ENCODE assay signal across 20 mouse cellular contexts in genomic region chr9:105665269-105665668, GRCm38 (mm10). TPM values are rescaled to one million over a fixed set of nuclear protein-coding genes. Genes with fewer than 3 reads are reported as not detected.
DNase-seq lines count a peak whose midpoint lies in the region; ATAC-seq lines count a peak whose summit lies in the region.
"Had no signal": no experiment of that assay in that cellular context is flagged by ENCODE, and none has a peak within 500 bp of the region (broad histone marks: within the 10 kb centered on the region; RNA-seq: fewer than 3 reads in every experiment).

No protein-coding gene starts in this region.

- no peak overlapping the region for H3K4me3 ChIP-seq in embryonic facial prominence, embryonic 10.5 days
- no peak overlapping the region for H3K4me3 ChIP-seq in embryonic facial prominence, embryonic 13.5 days
- H3K4me3 ChIP-seq in limb, embryonic 13.5 days = no peak overlapping the region
- no peak overlapping the region for H3K4me3 ChIP-seq in stomach, embryonic 15.5 days (replicated peaks)
- H3K4me3 ChIP-seq: heart, embryonic 13.5 days; hindbrain, embryonic 12.5 days had no signal

- H3K27ac ChIP-seq in embryonic facial prominence, embryonic 10.5 days (replicated peaks) = no peak overlapping the region
- 0 out of 2 replicates have a peak overlapping the region, but pooled peaks have one; percentile 17 for H3K27ac ChIP-seq in embryonic facial prominence, embryonic 13.5 days
- no peak overlapping the region for H3K27ac ChIP-seq in limb, embryonic 13.5 days
- peak overlapping the region; percentile 12; the same call in 1 of the 2 replicates for H3K27ac ChIP-seq in stomach, embryonic 15.5 days
- H3K27ac ChIP-seq: heart, embryonic 13.5 days; hindbrain, embryonic 12.5 days had no signal

- intact Hi-C loops in heart, postnatal 10 days (cut with DNase I) = no loop called here

- peaks cover 95% of the 10 kb centered on the region for H3K36me3 ChIP-seq in embryonic facial prominence, embryonic 10.5 days (replicated peaks)
- peaks cover 82% of the 10 kb centered on the region for H3K36me3 ChIP-seq in embryonic facial prominence, embryonic 13.5 days
- peaks cover 78% of the 10 kb centered on the region for H3K36me3 ChIP-seq in limb, embryonic 13.5 days
- peaks cover 18% of the 10 kb centered on the region for H3K36me3 ChIP-seq in stomach, embryonic 15.5 days

- no peak overlapping the region for H3K9ac ChIP-seq in embryonic facial prominence, embryonic 13.5 days
- no peak overlapping the region for H3K9ac ChIP-seq in limb, embryonic 13.5 days
- no peak overlapping the region for H3K9ac ChIP-seq in stomach, embryonic 15.5 days
- H3K9ac ChIP-seq: heart, embryonic 13.5 days; hindbrain, embryonic 12.5 days had no signal

- no peak overlapping the region for H3K4me2 ChIP-seq in embryonic facial prominence, embryonic 13.5 days
- no peak overlapping the region for H3K4me2 ChIP-seq in limb, embryonic 13.5 days (replicated peaks)
- H3K4me2 ChIP-seq in stomach, embryonic 15.5 days = no peak overlapping the region
- H3K4me2 ChIP-seq: heart, embryonic 13.5 days; hindbrain, embryonic 12.5 days had no signal

- no peaks in the 10 kb centered on the region for H3K9me3 ChIP-seq in embryonic facial prominence, embryonic 10.5 days
- no peaks in the 10 kb centered on the region for H3K9me3 ChIP-seq in embryonic facial prominence, embryonic 13.5 days
- H3K9me3 ChIP-seq in limb, embryonic 13.5 days = no peaks in the 10 kb centered on the region
- H3K9me3 ChIP-seq in stomach, embryonic 15.5 days = no peaks in the 10 kb centered on the region
- H3K9me3 ChIP-seq: heart, embryonic 13.5 days; hindbrain, embryonic 12.5 days had no signal

- H3K4me1 ChIP-seq in embryonic facial prominence, embryonic 10.5 days = no peaks in the 10 kb centered on the region
- peaks cover 5% of the 10 kb centered on the region for H3K4me1 ChIP-seq in embryonic facial prominence, embryonic 13.5 days
- no peaks in the 10 kb centered on the region for H3K4me1 ChIP-seq in limb, embryonic 13.5 days
- no peaks in the 10 kb centered on the region for H3K4me1 ChIP-seq in stomach, embryonic 15.5 days
- H3K4me1 ChIP-seq: heart, embryonic 13.5 days; hindbrain, embryonic 12.5 days had no signal

- peak; percentile 11 for DNase-seq in embryonic facial prominence, embryonic 10.5 days (ENCODE audit: low spot score)
- DNase-seq in heart, postnatal 10 days = no peak
- no peak for DNase-seq in natural killer cell, adult 2 months (ENCODE audit: low spot score in 2 of 2)
- DNase-seq in kidney, postnatal 36 days = no peak
- DNase-seq in kidney, adult 11 months = no peak
- DNase-seq: adrenal gland, adult 8-10 months; adrenal gland, postnatal 36 days; cerebellum, adult 11 months; cerebellum, adult 8-10 months; cerebellum, postnatal 14 days; embryo, embryonic 11 days; gastrocnemius, postnatal 25 days; heart, postnatal 4 days had no signal

- no peaks in the 10 kb centered on the region for H3K27me3 ChIP-seq in embryonic facial prominence, embryonic 10.5 days (replicated peaks; ENCODE audit: low read depth, poor library complexity, severe bottlenecking)
- no peaks in the 10 kb centered on the region for H3K27me3 ChIP-seq in embryonic facial prominence, embryonic 13.5 days
- no peaks in the 10 kb centered on the region for H3K27me3 ChIP-seq in limb, embryonic 13.5 days
- no peaks in the 10 kb centered on the region for H3K27me3 ChIP-seq in stomach, embryonic 15.5 days (replicated peaks)
- H3K27me3 ChIP-seq: heart, embryonic 13.5 days; hindbrain, embryonic 12.5 days had no signal

- WGBS in embryonic facial prominence, embryonic 10.5 days = 86% methylated on average over 7 of the region's 7 CpGs
- WGBS in embryonic facial prominence, embryonic 13.5 days = 76% methylated on average over 7 of the region's 7 CpGs
- WGBS in limb, embryonic 13.5 days = 78% methylated on average over 7 of the region's 7 CpGs
- 81% methylated on average over 7 of the region's 7 CpGs for WGBS in stomach, embryonic 15.5 days

- no peak for ATAC-seq in embryonic facial prominence, embryonic 13.5 days (ENCODE audit: insufficient number of reproducible peaks, insufficient read depth, low FRiP score, low TSS enrichment, low read depth)
- ATAC-seq in limb, embryonic 13.5 days (ENCODE audit: low FRiP score, low read depth) = peak; percentile 67; the same call in 1 of the 2 replicates
- ATAC-seq in stomach, embryonic 15.5 days (ENCODE audit: insufficient read depth, low FRiP score, low read depth) = no peak; the same call in 1 of the 2 replicates
- ATAC-seq: forebrain, embryonic 16.5 days; hindbrain, embryonic 16.5 days had no signal

RNA-seq across cellular contexts. Expression of gene Pik3r4, which starts 22.5 kb away (rescaled TPM):
- polyA plus RNA-seq in embryonic facial prominence, embryonic 10.5 days (2016; fragmentation: Nextera tagmentation; extraction: Ambion mirVana) = 22.9 and 23.0 TPM in 2 replicates
- polyA plus RNA-seq in embryonic facial prominence, embryonic 13.5 days (2015; fragmentation: Nextera tagmentation; extraction: Ambion mirVana) = 26.9 TPM in 2 replicates
- polyA plus RNA-seq in limb, embryonic 13.5 days (2015; fragmentation: Nextera tagmentation; extraction: Ambion mirVana) = 22.5 and 22.7 TPM in 2 replicates
- 17.2 and 19.7 TPM in 2 replicates for polyA plus RNA-seq in stomach, embryonic 15.5 days (2015; fragmentation: Nextera tagmentation; extraction: Ambion mirVana)
- 10 to 100 TPM; 23.0 to 26.1 TPM for total RNA-seq in heart, postnatal 10 days (2021)

Comparison
In these comparisons a context has a peak if more than half of its experiments do, and no peak if none do; other contexts are left out.
1. H3K27ac ChIP-seq: peak in embryonic facial prominence, embryonic 13.5 days (single experiment) and stomach, embryonic 15.5 days (single experiment); none in embryonic facial prominence, embryonic 10.5 days (single experiment) and limb, embryonic 13.5 days (single experiment).